Comparison of ENCODE assay signal across 8 mouse cellular contexts in genomic region chr6:57743333-57743732, GRCm38 (mm10). TPM values are rescaled to one million over a fixed set of nuclear protein-coding genes. Genes with fewer than 3 reads are reported as not detected.
DNase-seq lines count a peak whose midpoint lies in the region; ATAC-seq and TF ChIP-seq lines count a peak whose summit lies in the region.

No protein-coding gene starts in this region.

- peak; percentile 44 for ATAC-seq in liver, embryonic 16.5 days (ENCODE audit: low read depth)

- H3K4me1 ChIP-seq in bone marrow, adult 2 months (ENCODE audit: control insufficient read depth, insufficient read depth, low read length) = peaks cover 7% of the 10 kb centered on the region
- H3K4me1 ChIP-seq in liver, embryonic 16.5 days (ENCODE audit: control insufficient read depth, low read depth, low read length) = peaks cover 41% of the 10 kb centered on the region

- no peaks in the 10 kb centered on the region for H3K9me3 ChIP-seq in liver, embryonic 16.5 days (replicated peaks; ENCODE audit: control insufficient read depth, low read length)

- peak; percentile 79 for TF ChIP-seq CTCF in bone marrow, adult 2 months (IDR thresholded peaks at IDR 0.05; ENCODE audit: control insufficient read depth, insufficient read depth, low read length)

- H3K4me3 ChIP-seq in bone marrow, adult 2 months (replicated peaks; ENCODE audit: control insufficient read depth, low read depth, low read length) = no peak overlapping the region
- no peak overlapping the region for H3K4me3 ChIP-seq in liver, embryonic 16.5 days (ENCODE audit: low read depth, low read length)

- no peak overlapping the region for H3K9ac ChIP-seq in liver, embryonic 16.5 days (ENCODE audit: low read depth, low read length)

- 49% methylated on average over 2 of the region's 2 CpGs for WGBS in bone marrow, adult 2 months
- WGBS in liver, embryonic 16.5 days (ENCODE audit: insufficient replicate concordance) = 45% methylated on average over 2 of the region's 2 CpGs

- TF ChIP-seq POLR2A in bone marrow, adult 2 months (IDR thresholded peaks at IDR 0.05; ENCODE audit: borderline replicate concordance, control insufficient read depth, low read depth, low read length) = no peak

- no peaks in the 10 kb centered on the region; the same call in 1 of the 2 replicates for H3K36me3 ChIP-seq in liver, embryonic 16.5 days (ENCODE audit: control insufficient read depth, insufficient read depth)

- peak; percentile 2 for DNase-seq in gastrocnemius, adult 18-20 months (ENCODE audit: low spot score)
- no peak for DNase-seq in gastrocnemius, postnatal 10 days
- DNase-seq in B cell, adult 2 months = peak; percentile 2 to 13
- no peak for DNase-seq in MN1 (ENCODE audit: low spot score)
- DNase-seq in right cerebral cortex, postnatal 4 days = no peak
- no peak for DNase-seq in layer of hippocampus, postnatal 36 days

- H3K27me3 ChIP-seq in liver, embryonic 16.5 days (ENCODE audit: control insufficient read depth, insufficient read depth, low read depth, low read length) = no peaks in the 10 kb centered on the region

- no peak overlapping the region for H3K27ac ChIP-seq in bone marrow, adult 2 months (ENCODE audit: control insufficient read depth, insufficient read depth, low read depth, low read length, poor library complexity)
- peak overlapping the region; percentile 92 for H3K27ac ChIP-seq in liver, embryonic 16.5 days (ENCODE audit: low read length)

- no peak overlapping the region for H3K4me2 ChIP-seq in liver, embryonic 16.5 days (ENCODE audit: low read depth, low read length)

RNA-seq across cellular contexts. Expression of gene Lancl2, which starts 41.0 kb away (rescaled TPM):
- 10 to 100 TPM in 1 of 2 experiments, 1 to 10 TPM in 1; 9.9 to 10.6 TPM for total RNA-seq in gastrocnemius, adult 18-20 months (2021)
- 10 to 100 TPM; 15.1 to 15.8 TPM for total RNA-seq in gastrocnemius, postnatal 10 days (2021)
- polyA plus RNA-seq in bone marrow, adult 2 months (2011; ENCODE audit: insufficient read depth, insufficient read length, low replicate concordance, missing spikeins) = 6.5 and 12.2 TPM in 2 replicates
- polyA plus RNA-seq in liver, embryonic 16.5 days (2015; fragmentation: Nextera tagmentation; extraction: Ambion mirVana) = 11.7 and 12.6 TPM in 2 replicates
- 10 to 100 TPM; 78.6 to 90.8 TPM for total RNA-seq in layer of hippocampus, postnatal 36 days (2021)

RNA-seq across cellular contexts. Expression of gene Pyurf, which starts 51.5 kb away (rescaled TPM):
- 10 to 100 TPM; 11.3 to 11.6 TPM for total RNA-seq in gastrocnemius, adult 18-20 months (2021)
- total RNA-seq in gastrocnemius, postnatal 10 days (2021) = 10 to 100 TPM; 12.4 to 13.0 TPM
- 2.3 and 4.1 TPM in 2 replicates for polyA plus RNA-seq in bone marrow, adult 2 months (2011; ENCODE audit: insufficient read depth, insufficient read length, low replicate concordance, missing spikeins)
- 7.0 and 7.3 TPM in 2 replicates for polyA plus RNA-seq in liver, embryonic 16.5 days (2015; fragmentation: Nextera tagmentation; extraction: Ambion mirVana)
- total RNA-seq in layer of hippocampus, postnatal 36 days (2021) = 1 to 10 TPM; 8.3 to 8.4 TPM

Comparison
In these comparisons a context has a peak if more than half of its experiments do, and no peak if none do; other contexts are left out.
1. DNase-seq: peak in gastrocnemius, adult 18-20 months (single experiment) and B cell, adult 2 months (2 of 2); none in gastrocnemius, postnatal 10 days (single experiment), MN1 (single experiment), right cerebral cortex, postnatal 4 days (single experiment) and layer of hippocampus, postnatal 36 days (0 of 2).
2. RNA of gene Lancl2, which starts 41.0 kb away (total RNA-seq): 78.6 to 90.8 TPM in layer of hippocampus, postnatal 36 days; 15.1 to 15.8 TPM in gastrocnemius, postnatal 10 days and 9.9 to 10.6 TPM in gastrocnemius, adult 18-20 months; every median in the first group is over 4 times any median in the second.